Mouse (Mus musculus): ENCODE data around the gene Cdt1.

DNA sequence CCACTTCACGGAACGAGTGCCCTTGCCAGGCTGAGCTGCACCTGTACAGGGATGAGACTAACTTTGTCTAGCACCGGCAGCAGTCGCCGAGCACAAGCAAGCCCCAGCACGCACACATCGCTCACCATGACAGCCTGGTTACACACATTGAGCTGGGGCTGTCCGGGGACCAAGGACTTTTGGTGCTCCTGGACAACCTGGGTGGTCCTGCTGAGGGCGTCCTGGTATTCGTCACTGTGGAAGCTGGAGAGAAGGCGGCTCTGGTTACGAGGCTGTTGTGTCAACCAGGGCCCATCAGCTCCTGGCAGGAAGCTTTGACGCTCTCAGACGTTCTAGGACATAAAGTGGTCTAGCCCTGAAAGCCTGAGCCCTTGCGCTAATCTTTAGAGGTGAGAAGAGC lies 13.1 kb downstream of the Cdt1 start:
- no peak for TF ChIP-seq SIN3A (IDR thresholded peaks at IDR 0.05; ENCODE audit: low read length)
- no peak for TF ChIP-seq ETS1 (conservative IDR thresholded peaks at IDR 0.05; ENCODE audit: low read depth, low read length)
- no peak for TF ChIP-seq EP300 (IDR thresholded peaks at IDR 0.05; ENCODE audit: low read length)

Measured in CH12.LX (cell line).